Mouse (Mus musculus): ENCODE measurements at regions not wholly inside any gene's neighbourhood (a gene's known extent, or its start where the extent isn't known, plus 50 kb on each side); places are given as distances from the start of the nearest gene placed in this dataset.

DNA sequence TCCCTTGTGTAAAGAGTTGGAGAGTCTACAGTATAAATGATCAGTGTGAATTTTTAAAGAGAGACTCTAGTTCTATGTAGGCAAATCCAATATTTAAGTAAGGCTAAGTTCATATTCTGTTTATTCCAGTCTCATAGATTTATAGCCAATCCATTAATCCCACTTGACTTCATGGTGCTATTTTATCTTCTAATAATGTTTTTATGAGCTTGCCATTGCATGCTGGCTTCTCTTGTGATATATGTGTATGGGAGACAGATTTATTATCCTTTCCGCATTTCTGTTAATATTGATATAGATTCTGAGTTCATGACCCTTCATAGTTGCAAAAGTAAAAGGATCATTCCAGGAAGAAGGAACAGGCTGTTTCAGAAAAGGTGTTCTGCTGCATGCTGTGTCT is 430.0 kb downstream of the Cntn6 start:
- TF ChIP-seq EP300 (IDR thresholded peaks at IDR 0.05; ENCODE audit: low read depth) (no peak), CTCF (IDR thresholded peaks at IDR 0.05; ENCODE audit: low read depth) (no peak)

Measured in liver, embryonic 14.5 days (tissue).